Mouse (Mus musculus): ENCODE measurements at regions not wholly inside any gene's neighbourhood (a gene's known extent, or its start where the extent isn't known, plus 50 kb on each side); places are given as distances from the start of the nearest gene placed in this dataset.

GRCm38 (mm10) chr16:42808864-42809263 is 66.8 kb upstream of the Zbtb20 start:
- no peak for TF ChIP-seq REST (IDR thresholded peaks at IDR 0.05; ENCODE audit: insufficient read depth, insufficient read length)
- TF ChIP-seq E2F4 (IDR thresholded peaks at IDR 0.05; ENCODE audit: insufficient read depth): no peak
- TF ChIP-seq TCF12 (IDR thresholded peaks at IDR 0.05; ENCODE audit: insufficient read depth, poor library complexity, severe bottlenecking): no peak
- TF ChIP-seq POLR2A (IDR thresholded peaks at IDR 0.05; ENCODE audit: insufficient read length, low read depth): no peak
- no peak for TF ChIP-seq MYOG (IDR thresholded peaks at IDR 0.05; ENCODE audit: control insufficient read depth in 1 of 3, insufficient read depth in 1 of 3, insufficient read length in 2 of 3, low read depth in 2 of 3)

All from myocyte (in vitro differentiated cells).